Mouse (Mus musculus): ENCODE measurements around the gene Gm39566. TPM values are rescaled to one million over a fixed set of nuclear protein-coding genes. Genes with fewer than 3 reads are reported as not detected.
"Not testable (repeated sequence)": the region's sequence is repeated elsewhere in the genome, so short reads cannot be mapped to it uniquely, and the experiment has no call there.

The Gm39566 gene
- polyA plus RNA-seq (2014; fragmentation: Nextera tagmentation; extraction: Ambion mirVana) = not detected in 2 replicates

DNA sequence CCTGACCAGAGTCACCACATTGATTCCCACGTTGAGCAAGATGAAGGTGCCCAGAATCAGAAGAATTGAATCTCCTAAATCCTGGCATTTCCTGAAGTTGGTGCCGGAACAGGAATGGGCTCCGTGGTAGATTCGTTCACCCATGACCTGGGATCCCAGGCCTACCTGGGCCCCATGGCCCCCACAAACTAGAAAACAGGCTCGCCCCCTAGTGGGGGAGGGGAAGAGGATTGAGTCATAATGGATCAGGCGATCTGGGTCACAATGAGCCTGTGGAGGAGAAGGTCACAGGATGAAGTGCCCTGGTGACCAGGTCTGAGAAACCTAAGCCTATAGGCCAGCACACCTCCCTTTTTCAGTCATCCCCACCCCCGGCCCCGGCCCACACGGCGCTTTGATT, at the start of gene Gm39566:
Gene Gm39566 (minus strand): TSS at position 144 of the 400 bp plus-strand sequence.
- no peak for ATAC-seq (ENCODE audit: low FRiP score)
- Histone ChIP-seq H3K9me3 (ENCODE audit: control insufficient read depth, low read length) (no peaks in the 10 kb centered on the region), H3K27me3 (ENCODE audit: control insufficient read depth, insufficient read depth, low read length) (no peaks in the 10 kb centered on the region), H3K9ac (ENCODE audit: low read depth, low read length) (no peak within 1 kb of the TSS), H3K4me2 (replicated peaks; ENCODE audit: low read depth, low read length) (no peak within 1 kb of the TSS), H3K4me3 (ENCODE audit: low read depth, low read length) (no peak within 1 kb of the TSS), H3K36me3 (ENCODE audit: control insufficient read depth, insufficient read depth, low read length) (no peaks in the 10 kb centered on the region), H3K4me1 (replicated peaks; ENCODE audit: control insufficient read depth, insufficient read depth, low read length) (no peaks in the 10 kb centered on the region), H3K27ac (ENCODE audit: low read depth, low read length) (no peak within 1 kb of the TSS)
- no peak for DNase-seq (ENCODE audit: low spot score)
- WGBS = 69% methylated on average over 10 of the region's 10 CpGs

- ATAC-seq (ENCODE audit: low FRiP score) (no peak), DNase-seq (ENCODE audit: low spot score) (no peak)
- no peaks in the 10 kb centered on the region for H3K36me3 ChIP-seq (ENCODE audit: control insufficient read depth, insufficient read depth, low read length)
- no peak overlapping the region for H3K4me2 ChIP-seq (replicated peaks; ENCODE audit: low read depth, low read length)
- H3K27ac ChIP-seq (ENCODE audit: low read depth, low read length) = no peak overlapping the region
- H3K27me3 ChIP-seq (ENCODE audit: control insufficient read depth, insufficient read depth, low read length) = no peaks in the 10 kb centered on the region
- no peak overlapping the region for H3K9ac ChIP-seq (ENCODE audit: low read depth, low read length)
- no peak overlapping the region for H3K4me3 ChIP-seq (ENCODE audit: low read depth, low read length)
- WGBS = 66% methylated on average over 8 of the region's 8 CpGs
- no peaks in the 10 kb centered on the region for H3K9me3 ChIP-seq (ENCODE audit: control insufficient read depth, low read length)
- H3K4me1 ChIP-seq (replicated peaks; ENCODE audit: control insufficient read depth, insufficient read depth, low read length) = no peaks in the 10 kb centered on the region
Observed at GRCm38 (mm10) chr11:69864138-69864860, 49.2 kb upstream of the Gm39566 start.

GRCm38 (mm10) chr11:69863729-69864128, 48.6 kb upstream of the Gm39566 start:
- not testable (repeated sequence) for H3K9ac ChIP-seq (ENCODE audit: low read depth, low read length); ATAC-seq (ENCODE audit: low FRiP score); H3K36me3 ChIP-seq (ENCODE audit: control insufficient read depth, insufficient read depth, low read length); H3K27ac ChIP-seq (ENCODE audit: low read depth, low read length); H3K4me2 ChIP-seq (replicated peaks; ENCODE audit: low read depth, low read length); H3K4me1 ChIP-seq (replicated peaks; ENCODE audit: control insufficient read depth, insufficient read depth, low read length); H3K27me3 ChIP-seq (ENCODE audit: control insufficient read depth, insufficient read depth, low read length); H3K4me3 ChIP-seq (ENCODE audit: low read depth, low read length); H3K9me3 ChIP-seq (ENCODE audit: control insufficient read depth, low read length); DNase-seq (ENCODE audit: low spot score)
- 82% methylated on average over 3 of the region's 3 CpGs for WGBS

DNA sequence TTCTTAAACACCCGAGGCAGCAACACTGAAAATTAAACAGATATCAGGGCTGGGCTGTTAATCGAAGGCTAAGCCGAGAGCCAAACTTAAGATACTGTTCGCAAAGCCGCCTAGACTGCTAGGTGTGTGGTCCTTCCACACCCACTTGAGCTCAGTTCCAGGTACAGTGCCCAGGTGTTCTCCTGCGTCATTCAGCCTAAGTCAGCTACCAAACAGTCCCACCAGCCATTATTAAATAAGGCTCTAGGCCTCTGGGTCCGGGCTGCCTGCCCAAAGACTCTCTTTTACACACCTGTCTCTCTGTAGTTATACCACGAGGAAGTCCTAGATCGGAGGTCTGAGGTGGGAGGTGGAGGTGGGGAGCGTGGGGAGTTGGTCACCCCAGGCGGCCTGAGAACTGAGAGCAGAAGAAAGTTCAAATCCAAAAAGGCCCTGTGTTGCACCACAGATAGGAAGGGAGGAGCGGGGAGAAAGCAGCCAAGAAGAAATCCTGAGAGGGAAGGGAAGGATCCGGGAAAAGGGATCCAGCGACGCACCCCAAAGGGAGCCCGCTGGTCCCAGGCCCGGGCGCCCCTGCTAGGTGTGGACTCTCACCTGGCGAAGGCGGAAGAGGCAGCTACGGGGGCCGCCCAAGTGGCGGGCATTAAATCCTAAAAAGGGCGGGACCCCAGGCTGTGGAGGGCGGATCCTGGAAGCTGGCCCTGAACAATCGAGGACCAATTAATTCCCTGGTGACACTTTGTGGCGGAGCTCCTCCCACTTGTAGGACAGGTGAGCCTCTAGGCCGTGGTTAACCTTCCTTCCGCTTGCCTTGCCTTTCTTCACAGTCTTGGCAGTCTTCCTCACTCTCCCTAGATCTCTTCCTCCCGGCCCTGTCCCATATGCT, 43.3 kb upstream of the Gm39566 start, which contains the start of gene Tnk1:
Gene Tnk1 (minus strand): TSS at position 618 of the 886 bp plus-strand sequence.
- ATAC-seq (ENCODE audit: low FRiP score) (no peak), DNase-seq (ENCODE audit: low spot score) (no peak)
- Histone ChIP-seq H3K9me3 (ENCODE audit: control insufficient read depth, low read length) (no peaks in the 10 kb centered on the region), H3K27me3 (ENCODE audit: control insufficient read depth, insufficient read depth, low read length) (peaks cover 17% of the 10 kb centered on the region), H3K4me1 (replicated peaks; ENCODE audit: control insufficient read depth, insufficient read depth, low read length) (peaks cover 3% of the 10 kb centered on the region; the same call in 1 of the 2 replicates), H3K36me3 (ENCODE audit: control insufficient read depth, insufficient read depth, low read length) (no peaks in the 10 kb centered on the region), H3K4me3 (ENCODE audit: low read depth, low read length) (no peak within 1 kb of the TSS), H3K9ac (ENCODE audit: low read depth, low read length) (no peak within 1 kb of the TSS), H3K27ac (ENCODE audit: low read depth, low read length) (no peak within 1 kb of the TSS), H3K4me2 (replicated peaks; ENCODE audit: low read depth, low read length) (peak within 1 kb of the TSS; percentile 7; the same call in 1 of the 2 replicates)
- WGBS = 23% methylated on average over 29 of the region's 30 CpGs

DNA sequence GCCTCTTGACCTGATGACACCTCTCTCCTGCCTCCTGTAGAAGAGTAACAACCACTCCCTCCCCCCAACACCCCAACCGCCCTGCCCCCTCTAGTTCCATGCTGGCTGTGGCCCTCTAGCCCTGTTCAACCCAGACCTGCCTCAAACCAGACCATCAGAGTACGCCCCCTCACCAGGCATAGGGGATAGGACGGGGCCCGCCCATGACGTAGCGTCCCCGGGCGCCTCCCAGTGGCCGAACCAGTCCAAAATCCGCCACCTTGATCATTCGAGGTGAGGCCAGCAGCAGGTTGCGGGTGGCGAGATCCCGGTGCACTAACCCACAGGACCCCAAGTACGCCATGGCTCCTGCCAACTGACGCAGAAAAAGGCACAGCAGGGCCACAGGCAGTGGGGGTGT, 40.2 kb upstream of the Gm39566 start:
- no peaks in the 10 kb centered on the region for H3K36me3 ChIP-seq (ENCODE audit: control insufficient read depth, insufficient read depth, low read length)
- H3K4me2 ChIP-seq (replicated peaks; ENCODE audit: low read depth, low read length) = no peak overlapping the region
- H3K4me3 ChIP-seq (ENCODE audit: low read depth, low read length) = no peak overlapping the region
- ATAC-seq (ENCODE audit: low FRiP score) = peak; percentile 68
- no peak overlapping the region for H3K27ac ChIP-seq (ENCODE audit: low read depth, low read length)
- H3K27me3 ChIP-seq (ENCODE audit: control insufficient read depth, insufficient read depth, low read length) = peaks cover 17% of the 10 kb centered on the region
- H3K4me1 ChIP-seq (replicated peaks; ENCODE audit: control insufficient read depth, insufficient read depth, low read length) = peaks cover 3% of the 10 kb centered on the region; the same call in 1 of the 2 replicates
- no peaks in the 10 kb centered on the region for H3K9me3 ChIP-seq (ENCODE audit: control insufficient read depth, low read length)
- WGBS = 19% methylated on average over 16 of the region's 16 CpGs
- H3K9ac ChIP-seq (ENCODE audit: low read depth, low read length) = no peak overlapping the region
- DNase-seq (ENCODE audit: low spot score) = peak; percentile 65

DNA sequence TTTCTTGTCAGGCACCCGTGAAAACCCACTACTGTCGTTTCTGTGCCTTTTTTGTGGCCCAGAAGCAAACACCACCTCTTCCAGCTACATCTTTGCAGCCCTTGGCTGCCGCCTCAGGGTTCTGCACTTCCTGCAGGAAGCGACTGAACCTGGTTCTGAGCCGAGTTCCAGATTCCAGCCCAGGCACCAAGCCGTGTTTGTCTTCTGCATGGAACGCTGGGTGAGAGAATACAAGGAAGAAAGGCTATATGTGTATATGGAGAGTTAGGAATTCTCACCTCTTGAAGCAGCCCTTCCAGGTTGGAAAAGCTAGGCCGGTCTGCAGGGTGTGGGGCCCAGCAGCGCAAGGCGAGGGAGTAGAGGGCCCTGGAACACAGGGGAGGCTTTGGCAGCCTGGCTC, 39.6 kb upstream of the Gm39566 start:
- Histone ChIP-seq H3K9me3 (ENCODE audit: control insufficient read depth, low read length) (no peaks in the 10 kb centered on the region), H3K9ac (ENCODE audit: low read depth, low read length) (no peak overlapping the region), H3K27ac (ENCODE audit: low read depth, low read length) (no peak overlapping the region), H3K4me3 (ENCODE audit: low read depth, low read length) (no peak overlapping the region), H3K4me2 (replicated peaks; ENCODE audit: low read depth, low read length) (no peak overlapping the region), H3K27me3 (ENCODE audit: control insufficient read depth, insufficient read depth, low read length) (peaks cover 17% of the 10 kb centered on the region), H3K36me3 (ENCODE audit: control insufficient read depth, insufficient read depth, low read length) (no peaks in the 10 kb centered on the region), H3K4me1 (replicated peaks; ENCODE audit: control insufficient read depth, insufficient read depth, low read length) (peaks cover 3% of the 10 kb centered on the region; the same call in 1 of the 2 replicates)
- DNase-seq (ENCODE audit: low spot score) = no peak
- 90% methylated on average over 10 of the region's 10 CpGs for WGBS
- ATAC-seq (ENCODE audit: low FRiP score) = no peak

DNA sequence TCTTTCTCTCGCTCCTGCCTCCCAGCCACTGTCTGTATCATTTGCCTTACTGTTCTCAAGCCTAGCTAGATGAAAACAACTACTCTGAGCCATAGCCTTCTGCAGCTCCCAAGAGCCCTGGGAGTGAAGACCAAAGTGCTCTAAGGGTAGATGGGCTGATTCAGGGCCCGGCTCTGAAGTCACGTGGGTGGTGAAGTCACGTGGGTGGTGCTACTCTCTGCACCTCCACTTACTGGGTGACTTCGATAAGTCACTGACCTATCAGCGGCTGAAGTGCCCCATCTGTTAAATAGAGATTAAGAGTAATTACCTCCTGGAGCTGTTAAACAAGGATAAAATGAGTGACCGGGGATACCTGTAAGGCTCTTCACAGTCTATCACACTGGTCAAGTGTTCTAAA, 38.9 kb upstream of the Gm39566 start:
- H3K4me1 ChIP-seq (replicated peaks; ENCODE audit: control insufficient read depth, insufficient read depth, low read length) = peaks cover 3% of the 10 kb centered on the region; the same call in 1 of the 2 replicates
- H3K9me3 ChIP-seq (ENCODE audit: control insufficient read depth, low read length) = no peaks in the 10 kb centered on the region
- DNase-seq (ENCODE audit: low spot score) (no peak), ATAC-seq (ENCODE audit: low FRiP score) (peak; percentile 27; the same call in 1 of the 2 replicates)
- no peak overlapping the region for H3K27ac ChIP-seq (ENCODE audit: low read depth, low read length)
- H3K4me2 ChIP-seq (replicated peaks; ENCODE audit: low read depth, low read length) = no peak overlapping the region
- no peak overlapping the region for H3K9ac ChIP-seq (ENCODE audit: low read depth, low read length)
- no peaks in the 10 kb centered on the region for H3K36me3 ChIP-seq (ENCODE audit: control insufficient read depth, insufficient read depth, low read length)
- 79% methylated on average over 7 of the region's 7 CpGs for WGBS
- H3K4me3 ChIP-seq (ENCODE audit: low read depth, low read length) = no peak overlapping the region
- peaks cover 15% of the 10 kb centered on the region for H3K27me3 ChIP-seq (ENCODE audit: control insufficient read depth, insufficient read depth, low read length)

GRCm38 (mm10) chr11:69850754-69851153, 35.7 kb upstream of the Gm39566 start:
- Histone ChIP-seq H3K36me3 (ENCODE audit: control insufficient read depth, insufficient read depth, low read length) (no peaks in the 10 kb centered on the region), H3K9ac (ENCODE audit: low read depth, low read length) (no peak overlapping the region), H3K4me3 (ENCODE audit: low read depth, low read length) (no peak overlapping the region), H3K27ac (ENCODE audit: low read depth, low read length) (no peak overlapping the region), H3K9me3 (ENCODE audit: control insufficient read depth, low read length) (no peaks in the 10 kb centered on the region), H3K27me3 (ENCODE audit: control insufficient read depth, insufficient read depth, low read length) (no peaks in the 10 kb centered on the region), H3K4me1 (replicated peaks; ENCODE audit: control insufficient read depth, insufficient read depth, low read length) (peaks cover 8% of the 10 kb centered on the region), H3K4me2 (replicated peaks; ENCODE audit: low read depth, low read length) (no peak overlapping the region)
- 84% methylated on average over 8 of the region's 8 CpGs for WGBS
- DNase-seq (ENCODE audit: low spot score) (no peak), ATAC-seq (ENCODE audit: low FRiP score) (no peak)
